Mouse (Mus musculus) embryo, embryonic 11 days (tissue): Measurements from ENCODE around the gene Mapkbp1.

ENCODE experiments used
- DNase-seq: peaks from one replicate; pipeline ENCODE4 v3.0.0-alpha.2; 2015

Mapkbp1 gene

GRCm38 (mm10) chr2:120055923-120056322 is 83.4 kb downstream of the Mapkbp1 start:
- DNase-seq = no peak

- no peak for DNase-seq
These were observed 86.3 kb downstream of the Mapkbp1 start for GRCm38 (mm10) chr2:120058818-120059217.

- DNase-seq = no peak
These were observed 87.0 kb downstream of the Mapkbp1 start for GRCm38 (mm10) chr2:120059466-120059865.

GRCm38 (mm10) chr2:120060190-120060589 is 87.7 kb downstream of the Mapkbp1 start:
- DNase-seq = no peak

- no peak for DNase-seq
These were observed 88.2 kb downstream of the Mapkbp1 start for GRCm38 (mm10) chr2:120060651-120061050.

GRCm38 (mm10) chr2:120062248-120062647 is 89.7 kb downstream of the Mapkbp1 start:
- DNase-seq = no peak

GRCm38 (mm10) chr2:120064639-120065038 is 92.1 kb downstream of the Mapkbp1 start:
- no peak for DNase-seq

- DNase-seq = no peak
These were observed 92.7 kb downstream of the Mapkbp1 start for GRCm38 (mm10) chr2:120065243-120065642.

- no peak for DNase-seq
These were observed 93.7 kb downstream of the Mapkbp1 start for GRCm38 (mm10) chr2:120066224-120066623.

- DNase-seq = peak; percentile 72
These were observed 96.3 kb downstream of the Mapkbp1 start for GRCm38 (mm10) chr2:120068555-120069465.

- DNase-seq = no peak
These were observed 97.0 kb downstream of the Mapkbp1 start for GRCm38 (mm10) chr2:120069466-120069990.

- no peak for DNase-seq
These were observed 101.6 kb downstream of the Mapkbp1 start for GRCm38 (mm10) chr2:120074096-120074495.

- DNase-seq = peak; percentile 75
These were observed 103.7 kb downstream of the Mapkbp1 start for GRCm38 (mm10) chr2:120076076-120076705.
